Mouse (Mus musculus): ENCODE measurements around the gene Catsperg2. TPM values are rescaled to one million over a fixed set of nuclear protein-coding genes. Genes with fewer than 3 reads are reported as not detected.
"Not testable (repeated sequence)": the region's sequence is repeated elsewhere in the genome, so short reads cannot be mapped to it uniquely, and the experiment has no call there.

The Catsperg2 gene
- 0.19 and 0.49 TPM in 2 replicates for polyA plus RNA-seq (2015; fragmentation: Nextera tagmentation; extraction: Ambion mirVana)

DNA sequence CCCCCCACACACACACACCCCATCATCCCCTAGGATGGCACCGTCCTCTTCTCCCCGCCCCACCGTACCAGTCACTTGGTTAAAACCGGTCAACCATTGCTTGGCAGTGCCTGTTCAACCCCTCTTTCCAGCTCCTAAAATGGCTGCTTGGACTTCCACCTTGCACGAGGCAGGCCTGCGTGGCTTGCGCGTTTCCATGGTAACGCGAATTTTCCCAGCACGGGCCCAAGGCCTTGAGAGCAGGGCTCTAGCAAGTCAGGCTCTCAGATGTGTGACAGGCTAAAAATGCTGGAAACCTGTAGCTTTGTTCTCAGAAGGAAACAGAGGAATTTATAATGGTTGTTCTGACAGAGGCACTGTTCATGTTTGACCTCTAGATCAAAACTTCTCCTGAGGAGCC is at the start of gene Catsperg2:
Gene Catsperg2, minus strand, starts transcription at position 173 of the 400 bp plus-strand sequence.
- H3K4me2 ChIP-seq (replicated peaks); H3K27me3 ChIP-seq; ATAC-seq (replicated peaks); H3K4me1 ChIP-seq; H3K27ac ChIP-seq (replicated peaks); H3K4me3 ChIP-seq; H3K9ac ChIP-seq (replicated peaks); H3K9me3 ChIP-seq; H3K36me3 ChIP-seq: not testable (repeated sequence)
- 56% methylated on average over 11 of the region's 11 CpGs for WGBS

- H3K27ac ChIP-seq (replicated peaks), result no peak overlapping the region
- H3K36me3 ChIP-seq, result peaks cover 68% of the 10 kb centered on the region
- no peaks in the 10 kb centered on the region for H3K4me1 ChIP-seq
- no peaks in the 10 kb centered on the region for H3K27me3 ChIP-seq
- no peak for ATAC-seq (replicated peaks)
- no peak overlapping the region for H3K9ac ChIP-seq (replicated peaks)
- 96% methylated on average over 19 of the region's 19 CpGs for WGBS
- H3K4me3 ChIP-seq, result no peak overlapping the region
- H3K9me3 ChIP-seq, result no peaks in the 10 kb centered on the region
- no peak overlapping the region for H3K4me2 ChIP-seq (replicated peaks)
Measured at GRCm38 (mm10) chr7:29776568-29776967, 49.7 kb upstream of the Catsperg2 start.

- Histone ChIP-seq H3K4me2 (replicated peaks) (no peak overlapping the region), H3K27me3 (no peaks in the 10 kb centered on the region), H3K9me3 (no peaks in the 10 kb centered on the region), H3K4me3 (no peak overlapping the region), H3K9ac (replicated peaks) (no peak overlapping the region), H3K4me1 (peaks cover 5% of the 10 kb centered on the region), H3K36me3 (peaks cover 62% of the 10 kb centered on the region), H3K27ac (replicated peaks) (no peak overlapping the region)
- WGBS, result 93% methylated on average over 3 of the region's 3 CpGs
- no peak for ATAC-seq (replicated peaks)
Measured at GRCm38 (mm10) chr7:29774371-29774770, 47.5 kb upstream of the Catsperg2 start.

DNA sequence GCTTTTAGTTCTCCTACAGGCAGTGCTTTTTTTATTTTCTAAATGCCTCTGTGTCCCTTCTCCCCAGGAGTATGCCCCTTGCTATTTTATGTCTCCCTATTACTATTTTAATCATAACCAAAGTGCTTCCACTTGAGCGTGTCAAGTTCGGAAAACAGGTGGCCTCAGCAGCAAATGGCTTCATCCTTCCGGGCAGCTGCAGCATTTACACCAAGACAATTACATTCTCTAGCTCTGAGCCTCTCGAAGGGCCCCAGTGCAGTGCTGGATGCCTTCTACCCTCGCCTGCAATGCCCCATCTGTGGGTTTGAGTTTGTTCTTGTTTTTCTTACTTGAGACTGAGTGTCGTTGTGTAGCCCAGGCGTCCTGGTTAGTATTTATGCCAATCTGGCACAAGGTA is 46.7 kb upstream of the Catsperg2 start:
- Histone ChIP-seq H3K9me3 (no peaks in the 10 kb centered on the region), H3K4me3 (no peak overlapping the region), H3K27ac (replicated peaks) (no peak overlapping the region), H3K36me3 (peaks cover 54% of the 10 kb centered on the region), H3K27me3 (no peaks in the 10 kb centered on the region), H3K9ac (replicated peaks) (no peak overlapping the region), H3K4me1 (peaks cover 11% of the 10 kb centered on the region), H3K4me2 (replicated peaks) (no peak overlapping the region)
- WGBS, result 85% methylated on average over 7 of the region's 7 CpGs
- ATAC-seq (replicated peaks), result no peak

GRCm38 (mm10) chr7:29768980-29769379 is 42.1 kb upstream of the Catsperg2 start:
- no peaks in the 10 kb centered on the region for H3K9me3 ChIP-seq
- H3K36me3 ChIP-seq, result peaks cover 11% of the 10 kb centered on the region; the same call in 1 of the 2 replicates
- ATAC-seq (replicated peaks), result no peak
- peak overlapping the region; percentile 88 for H3K27ac ChIP-seq (replicated peaks)
- peaks cover 23% of the 10 kb centered on the region for H3K4me1 ChIP-seq
- H3K27me3 ChIP-seq, result no peaks in the 10 kb centered on the region
- H3K9ac ChIP-seq (replicated peaks), result peak overlapping the region; percentile 59
- H3K4me2 ChIP-seq (replicated peaks), result peak overlapping the region; percentile 64
- WGBS, result 8% methylated on average over 10 of the region's 10 CpGs
- peak overlapping the region; percentile 64 for H3K4me3 ChIP-seq

DNA sequence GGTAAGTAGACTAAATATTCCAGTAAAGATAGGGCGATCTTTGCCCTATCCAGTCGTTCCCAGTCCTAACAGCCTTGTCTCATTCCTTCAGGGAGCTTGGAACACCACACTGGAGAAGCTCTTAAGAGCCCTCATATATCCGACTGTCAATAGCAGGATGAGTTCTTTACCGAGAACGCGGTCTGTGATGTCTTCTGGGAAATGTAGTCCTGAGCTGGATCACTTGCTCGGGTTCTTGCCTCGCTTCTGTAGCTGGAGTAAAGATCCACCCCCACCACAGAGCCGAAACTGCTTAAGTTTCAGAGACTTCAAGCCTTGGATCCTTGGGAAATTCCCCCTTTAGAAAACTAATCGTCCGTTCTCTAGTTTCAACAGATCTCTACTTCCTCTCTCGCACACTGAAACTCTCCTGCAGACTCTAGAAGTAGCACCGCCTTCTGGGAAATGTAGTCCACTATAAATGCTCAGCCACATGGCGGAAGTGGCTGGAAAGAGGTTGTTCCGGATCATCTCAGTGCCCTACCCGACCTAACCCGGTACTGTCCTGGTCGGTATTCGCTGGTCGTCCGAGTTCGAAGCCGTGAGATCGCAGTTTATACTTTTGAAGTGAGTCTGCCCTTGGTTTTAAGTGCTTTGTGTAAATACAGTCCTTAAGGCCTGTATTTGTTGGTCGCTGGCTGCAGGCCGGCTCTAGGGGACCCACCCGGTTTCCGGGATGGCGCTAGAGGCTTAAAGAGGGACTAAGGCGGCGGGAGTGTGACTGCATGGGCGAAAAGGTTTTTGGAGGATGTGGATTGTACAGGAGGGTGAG is 41.5 kb upstream of the Catsperg2 start, which contains the start of gene Zfp84:
Gene Zfp84, plus strand, starts transcription at position 463 of the 811 bp plus-strand sequence.
- Histone ChIP-seq H3K36me3 (peaks cover 9% of the 10 kb centered on the region; the same call in 1 of the 2 replicates), H3K27me3 (no peaks in the 10 kb centered on the region), H3K4me3 (peak within 1 kb of the TSS; percentile 64), H3K4me2 (replicated peaks) (peak within 1 kb of the TSS; percentile 64), H3K9me3 (no peaks in the 10 kb centered on the region), H3K27ac (replicated peaks) (peak within 1 kb of the TSS; percentile 88), H3K9ac (replicated peaks) (peak within 1 kb of the TSS; percentile 59), H3K4me1 (peaks cover 23% of the 10 kb centered on the region)
- peak; percentile 95 for ATAC-seq (replicated peaks)
- WGBS, result under 1% methylated on average over 32 of the region's 32 CpGs

GRCm38 (mm10) chr7:29767058-29767686 is 40.3 kb upstream of the Catsperg2 start:
- peaks cover 4% of the 10 kb centered on the region; the same call in 1 of the 2 replicates for H3K36me3 ChIP-seq
- peak; percentile 53 for ATAC-seq (replicated peaks)
- no peaks in the 10 kb centered on the region for H3K9me3 ChIP-seq
- peak overlapping the region; percentile 64 for H3K4me2 ChIP-seq (replicated peaks)
- H3K4me3 ChIP-seq, result peak overlapping the region; percentile 64
- no peaks in the 10 kb centered on the region for H3K27me3 ChIP-seq
- H3K27ac ChIP-seq (replicated peaks), result peak overlapping the region; percentile 88
- H3K9ac ChIP-seq (replicated peaks), result peak overlapping the region; percentile 59
- H3K4me1 ChIP-seq, result peaks cover 23% of the 10 kb centered on the region
- WGBS, result 3% methylated on average over 15 of the region's 15 CpGs

- Histone ChIP-seq H3K27me3 (no peaks in the 10 kb centered on the region), H3K4me3 (no peak overlapping the region)
Measured at GRCm38 (mm10) chr7:29764702-29765101, 37.9 kb upstream of the Catsperg2 start.

GRCm38 (mm10) chr7:29760476-29760875 is 33.6 kb upstream of the Catsperg2 start:
- Histone ChIP-seq H3K4me2 (replicated peaks) (no peak overlapping the region), H3K4me3 (no peak overlapping the region), H3K9ac (replicated peaks) (no peak overlapping the region), H3K27me3 (no peaks in the 10 kb centered on the region), H3K36me3 (no peaks in the 10 kb centered on the region), H3K9me3 (no peaks in the 10 kb centered on the region), H3K27ac (replicated peaks) (no peak overlapping the region), H3K4me1 (no peaks in the 10 kb centered on the region)
- no peak for ATAC-seq (replicated peaks)
- 85% methylated on average over 5 of the region's 5 CpGs for WGBS

More at GRCm38 (mm10) chr7:29764702-29765101, 37.9 kb upstream of the Catsperg2 start:
- ATAC-seq (replicated peaks), result no peak
- 88% methylated on average over 7 of the region's 7 CpGs for WGBS
- Histone ChIP-seq H3K36me3 (no peaks in the 10 kb centered on the region), H3K9me3 (no peaks in the 10 kb centered on the region), H3K4me1 (peaks cover 21% of the 10 kb centered on the region), H3K4me2 (replicated peaks) (no peak overlapping the region), H3K9ac (replicated peaks) (no peak overlapping the region), H3K27ac (replicated peaks) (no peak overlapping the region)

DNA sequence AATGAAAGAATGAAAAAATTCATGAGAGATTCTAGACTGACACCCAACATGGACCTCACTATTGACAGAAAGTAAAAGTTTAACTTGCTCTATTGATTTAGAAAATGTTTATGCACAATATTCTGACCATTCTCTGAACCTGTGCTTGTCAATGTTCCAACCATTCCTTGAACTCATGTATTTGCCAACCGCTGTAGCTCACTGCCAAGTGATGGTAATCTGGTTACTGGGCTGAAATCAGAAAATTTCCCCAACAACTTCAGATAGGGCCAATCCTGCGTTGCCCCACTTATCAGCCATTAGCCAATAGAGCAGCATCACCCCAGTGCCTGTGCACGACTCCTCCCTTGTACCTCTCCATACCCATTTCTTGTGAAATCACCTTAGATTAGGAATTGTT is 15.4 kb upstream of the Catsperg2 start:
- H3K4me1 ChIP-seq, result no peaks in the 10 kb centered on the region
- H3K9ac ChIP-seq (replicated peaks), result no peak overlapping the region
- H3K27ac ChIP-seq (replicated peaks), result no peak overlapping the region
- no peaks in the 10 kb centered on the region for H3K36me3 ChIP-seq
- no peak overlapping the region for H3K4me2 ChIP-seq (replicated peaks)
- H3K27me3 ChIP-seq, result no peaks in the 10 kb centered on the region
- no peaks in the 10 kb centered on the region for H3K9me3 ChIP-seq
- WGBS, result 89% methylated on average over 3 of the region's 3 CpGs
- H3K4me3 ChIP-seq, result no peak overlapping the region
- ATAC-seq (replicated peaks), result no peak

DNA sequence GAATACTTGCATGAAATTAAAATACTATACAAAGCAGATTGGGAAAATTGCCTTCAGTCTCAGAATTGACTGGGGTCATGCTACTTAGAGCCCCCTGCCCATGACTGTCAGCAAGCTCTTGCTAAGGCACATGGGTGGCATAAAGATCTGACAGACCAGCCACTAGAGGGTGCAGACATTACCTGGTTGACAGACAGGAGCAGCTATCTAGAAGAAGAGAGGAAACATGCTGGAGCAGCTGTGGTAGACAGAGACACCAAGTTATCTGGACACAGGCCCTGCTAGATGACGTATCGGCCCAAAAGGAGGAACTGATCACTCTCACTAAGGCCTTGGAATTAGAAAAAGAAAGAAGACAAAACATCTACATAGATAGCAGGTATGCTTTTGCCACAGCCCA is 1.2 kb upstream of the Catsperg2 start:
- Histone ChIP-seq H3K27me3 (no peaks in the 10 kb centered on the region), H3K9ac (replicated peaks) (no peak overlapping the region), H3K27ac (replicated peaks) (no peak overlapping the region), H3K4me1 (no peaks in the 10 kb centered on the region), H3K36me3 (no peaks in the 10 kb centered on the region), H3K9me3 (no peaks in the 10 kb centered on the region), H3K4me2 (replicated peaks) (no peak overlapping the region), H3K4me3 (no peak overlapping the region)
- 92% methylated on average over 2 of the region's 2 CpGs for WGBS
- no peak for ATAC-seq (replicated peaks)

DNA sequence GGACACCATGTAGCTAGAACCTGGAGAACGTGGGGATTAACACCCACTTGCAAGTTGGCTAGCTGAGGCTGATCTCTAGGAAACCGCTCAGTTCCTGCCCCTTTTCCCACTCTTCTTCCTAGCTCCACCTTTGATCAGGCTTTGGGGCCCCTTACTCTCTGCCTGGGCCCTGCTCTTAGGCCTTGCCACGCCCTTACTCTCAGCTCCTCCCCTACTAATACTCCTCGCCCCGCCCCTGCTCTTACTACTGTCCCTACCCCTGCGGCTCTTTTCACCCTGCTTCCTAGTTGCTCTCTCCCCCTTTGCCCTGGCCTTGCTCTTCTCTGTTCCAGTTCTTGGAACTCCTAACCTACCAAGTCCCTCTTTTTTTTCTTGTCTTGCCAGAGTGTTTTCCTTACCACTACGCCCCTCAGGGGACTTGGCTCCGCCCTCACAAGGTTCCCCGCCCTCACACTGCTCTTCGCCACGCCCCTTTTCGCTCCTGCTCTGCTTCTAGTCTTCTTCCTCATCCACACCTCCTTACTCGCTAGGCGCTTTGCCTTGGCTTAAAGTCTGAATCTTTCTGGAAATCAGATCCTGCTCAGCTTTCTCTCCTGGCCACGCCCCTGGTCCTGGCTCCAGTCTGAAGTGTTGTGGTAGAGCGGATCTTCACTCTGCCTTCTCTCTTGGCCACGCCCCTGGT is 1.2 kb downstream of the Catsperg2 start:
- 35% methylated on average over 17 of the region's 17 CpGs for WGBS
- H3K9me3 ChIP-seq; H3K27me3 ChIP-seq; H3K36me3 ChIP-seq; H3K4me1 ChIP-seq; H3K27ac ChIP-seq (replicated peaks); H3K4me3 ChIP-seq; ATAC-seq (replicated peaks); H3K9ac ChIP-seq (replicated peaks); H3K4me2 ChIP-seq (replicated peaks): not testable (repeated sequence)
